Mouse (Mus musculus): ENCODE measurements around the gene Zfp954. TPM values are rescaled to one million over a fixed set of nuclear protein-coding genes. Genes with fewer than 3 reads are reported as not detected.
"Not testable (repeated sequence)": the region's sequence is repeated elsewhere in the genome, so short reads cannot be mapped to it uniquely, and the experiment has no call there.

Zfp954 gene
- total RNA-seq (2021) = 1 to 10 TPM; 2.7 TPM
- long read RNA-seq, experiment 1, partial matches to known transcripts = 0 of 1 reads
- long read RNA-seq, experiment 1, other reads (novel, unspliced or antisense) = 1 of 1 reads
- long read RNA-seq, experiment 2 = 0 reads

DNA sequence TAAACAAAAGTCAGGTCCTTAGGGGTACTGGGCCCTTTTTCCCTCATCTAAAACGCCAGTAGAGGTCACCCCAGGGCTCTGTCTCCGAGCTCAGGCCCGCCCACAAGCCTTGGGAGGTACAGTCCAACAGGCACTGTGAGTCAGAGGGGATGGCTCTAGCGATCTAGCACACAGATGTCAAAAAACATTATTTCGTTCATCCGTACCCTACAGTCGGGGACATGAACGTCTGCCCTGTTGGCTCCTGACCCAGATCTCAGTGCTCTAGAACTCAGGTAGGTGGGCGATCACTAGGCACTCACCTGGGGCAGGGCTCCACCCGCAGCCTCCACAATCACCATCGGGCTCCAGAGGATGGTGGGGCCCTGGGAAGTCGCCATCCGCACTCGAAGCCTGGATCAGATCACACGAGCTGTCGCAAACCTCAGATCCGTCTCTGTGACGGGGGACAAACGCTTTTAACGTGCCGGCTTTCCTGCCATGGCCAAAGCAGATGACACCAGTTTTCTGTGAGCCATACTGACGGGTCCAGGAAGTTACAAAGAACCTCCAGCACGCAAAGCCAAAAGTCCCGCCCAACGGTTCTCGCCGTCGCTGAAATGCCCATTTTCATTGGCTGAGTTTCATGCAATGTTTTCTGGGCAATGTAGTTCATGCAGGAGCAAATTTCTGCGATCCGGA lies at the start of gene Zfp954:
Zfp954 (minus strand) TSS at position 568 of the 681 bp plus-strand sequence.
- peak; percentile 80 for DNase-seq

DNA sequence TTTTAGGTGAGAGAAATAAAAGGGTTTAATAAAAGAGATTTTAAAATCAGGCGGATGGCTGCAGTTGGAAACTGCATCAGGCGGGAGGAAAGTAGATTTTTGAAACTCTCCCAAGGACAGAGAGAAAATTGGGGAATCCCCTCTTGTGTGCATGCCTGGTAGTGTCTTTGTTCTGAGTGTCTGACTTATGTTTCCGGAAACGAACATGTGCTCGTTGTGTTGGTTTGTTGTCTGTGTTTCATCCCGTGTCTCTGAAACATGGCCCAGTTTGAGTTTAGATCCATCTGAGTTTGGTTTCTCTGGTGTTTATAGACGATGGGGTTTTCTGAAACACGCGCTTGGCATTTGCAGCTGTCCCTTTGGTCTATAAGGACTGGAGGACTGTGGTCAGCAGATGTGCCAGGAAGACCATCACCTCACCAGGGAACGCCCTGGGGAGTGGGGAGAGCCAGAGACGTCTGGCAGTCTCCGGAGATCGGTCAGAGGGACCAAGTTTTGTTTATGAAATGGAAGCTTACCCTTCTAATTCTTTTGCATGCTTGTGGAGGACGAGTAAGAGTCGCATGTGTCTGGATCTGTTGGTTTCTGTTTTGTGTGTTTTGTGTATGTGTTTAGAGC lies 24.8 kb upstream of the Zfp954 start:
- no peak for DNase-seq

GRCm38 (mm10) chr7:7144215-7144614 lies 22.9 kb upstream of the Zfp954 start:
- DNase-seq = no peak

DNA sequence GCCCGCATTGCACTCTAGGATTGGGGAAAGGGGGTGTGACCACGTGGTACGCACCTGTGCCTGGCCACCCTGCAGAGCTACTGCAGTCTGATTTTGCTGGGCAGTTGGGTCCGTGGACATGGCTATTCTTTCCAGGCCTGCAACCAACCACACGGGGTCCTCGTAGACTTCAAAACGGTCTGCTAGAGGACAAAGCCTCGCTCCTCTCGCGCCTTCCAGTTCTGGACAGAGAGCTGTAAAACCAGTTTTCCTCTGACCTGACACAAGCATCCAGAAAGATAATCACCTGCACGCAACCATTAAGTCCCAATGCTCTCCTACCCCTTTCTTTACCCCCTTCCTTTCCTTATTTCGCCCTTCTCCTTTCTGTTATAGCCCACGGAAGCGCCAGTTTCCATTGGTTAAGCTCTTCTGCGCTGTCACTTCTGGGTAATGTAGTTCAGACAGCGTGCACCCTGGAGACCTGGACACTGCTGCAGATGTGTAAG lies 15.1 kb upstream of the Zfp954 start, which contains the start of gene Zfp773:
Zfp773 (minus strand) TSS at position 377 of the 488 bp plus-strand sequence.
- peak; percentile 10 for DNase-seq

- no peak for DNase-seq
Measured at GRCm38 (mm10) chr7:7132751-7133150, 11.5 kb upstream of the Zfp954 start.

GRCm38 (mm10) chr7:7130491-7131124 lies 9.3 kb upstream of the Zfp954 start:
- not testable (repeated sequence) for DNase-seq

DNA sequence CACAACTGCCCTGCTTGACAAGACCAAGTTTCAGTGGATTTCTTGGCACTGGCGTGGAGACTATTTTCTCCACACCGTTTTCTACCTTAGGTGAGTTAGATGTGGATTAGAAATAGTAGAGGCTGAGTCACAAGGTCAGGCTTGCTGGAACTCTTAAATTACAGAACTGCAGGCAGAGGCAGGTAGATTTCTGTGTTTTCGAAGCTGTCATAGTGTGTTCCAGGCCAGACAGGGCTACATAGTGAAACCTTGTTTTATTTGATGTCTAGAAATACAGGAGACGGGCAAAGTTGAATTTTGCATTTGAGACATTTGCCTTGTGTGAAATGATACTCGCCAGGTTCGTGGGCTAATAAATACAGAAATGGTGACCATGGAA lies 303 bp upstream of the Zfp954 start:
- no peak for DNase-seq

- DNase-seq = no peak
Measured at GRCm38 (mm10) chr7:7118441-7118840, 2.8 kb downstream of the Zfp954 start.

DNA sequence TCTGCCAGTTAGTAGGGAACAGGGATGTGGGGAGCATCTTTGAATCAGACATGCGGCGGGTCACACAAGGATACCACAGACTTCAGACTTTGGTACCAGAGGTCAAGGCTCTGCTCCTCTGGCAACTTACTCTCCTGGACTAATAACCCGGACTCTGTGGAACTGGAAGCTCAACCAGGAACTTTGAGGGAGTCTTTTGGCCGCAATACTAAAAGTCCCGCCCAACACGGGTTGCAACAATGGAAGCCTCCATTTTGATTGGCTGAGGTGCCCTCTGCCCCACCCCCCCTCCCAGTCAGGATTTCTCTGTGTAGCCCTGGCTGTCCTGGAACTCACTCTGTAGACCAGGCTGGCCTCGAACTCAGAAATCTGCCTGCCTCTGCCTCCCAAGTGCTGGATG lies 12.8 kb downstream of the Zfp954 start:
- DNase-seq = no peak

Other genes with a start within 250 kb of the Zfp954 start
- not detected for gene Aurkc, start 126.2 kb downstream of the Zfp954 start, total RNA-seq (2021)
- under 1 TPM; 0.35 to 0.77 TPM for gene Zfp773, start 15.3 kb upstream of the Zfp954 start, total RNA-seq (2021)
- 1 to 10 TPM; 1.2 to 1.6 TPM for gene Zfp418, start 49.8 kb upstream of the Zfp954 start, total RNA-seq (2021)
- gene Zfp772, start 88.5 kb upstream of the Zfp954 start, total RNA-seq (2021) = 1 to 10 TPM; 1.5 to 1.6 TPM
- under 1 TPM in 1 of 2 experiments, not detected in 1; 0.13 TPM for gene Vmn2r29, start 125.8 kb upstream of the Zfp954 start, total RNA-seq (2021)
- 1 to 10 TPM in 1 of 2 experiments, under 1 TPM in 1; 0.99 to 2.2 TPM for gene Gm45844, start 156.8 kb upstream of the Zfp954 start, total RNA-seq (2021)
- 10 to 100 TPM; 28.8 to 33.9 TPM for gene Clcn4, start 179.4 kb upstream of the Zfp954 start, total RNA-seq (2021)
- gene Vmn2r30, start 216.1 kb upstream of the Zfp954 start, total RNA-seq (2021) = under 1 TPM in 1 of 2 experiments, not detected in 1; 0.03 TPM

All from gastrocnemius, postnatal 25 days (tissue).